Mouse (Mus musculus) thymus, postnatal 10 days (tissue): Measurements from ENCODE around the gene Kcnt2.

Source experiments
- DNase-seq, 2 experiments: peaks; one replicate each; pipeline ENCODE4 v3.0.0; 2021; ENCODE audit warnings: low spot score in 2 of 2

Gene Kcnt2

DNA sequence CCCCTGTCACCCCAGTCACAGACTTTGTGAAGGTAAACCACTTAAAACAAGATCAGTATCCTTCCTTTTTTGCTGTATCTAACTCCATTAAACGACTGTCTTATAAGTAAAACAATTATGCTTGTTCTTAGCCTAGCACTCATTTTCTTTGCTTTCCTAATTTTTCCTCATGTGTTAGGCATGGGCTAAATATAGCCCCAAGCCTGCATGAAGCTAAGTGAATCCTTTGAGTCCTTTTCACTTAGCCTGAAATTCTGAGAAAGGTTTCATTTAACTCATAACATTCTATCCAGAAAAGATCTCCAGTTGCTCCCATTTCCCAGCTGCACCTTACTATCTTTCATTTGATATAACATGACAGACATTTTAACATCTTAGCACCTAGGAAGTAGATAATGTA lies 127.6 kb downstream of the Kcnt2 start:
- no peak for DNase-seq

DNA sequence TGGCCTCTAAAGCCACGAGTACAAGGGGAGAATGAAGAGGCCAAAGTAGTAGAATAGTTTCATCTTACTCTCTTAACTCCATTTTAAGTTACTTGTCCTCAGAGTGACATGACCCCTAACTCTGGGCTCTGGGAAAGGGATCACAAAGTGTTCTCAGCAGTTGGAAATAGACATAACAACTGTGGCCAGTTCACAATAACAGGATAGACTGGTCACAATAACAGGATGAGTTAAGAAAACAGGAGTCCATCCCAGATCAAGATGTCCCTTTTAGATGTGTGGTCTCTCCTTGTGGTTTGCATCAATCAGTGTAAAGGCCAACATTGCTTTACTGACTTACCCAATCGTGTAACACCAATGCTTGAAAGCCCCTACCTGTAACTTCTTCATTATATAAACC lies 132.8 kb downstream of the Kcnt2 start:
- DNase-seq = no peak

DNA sequence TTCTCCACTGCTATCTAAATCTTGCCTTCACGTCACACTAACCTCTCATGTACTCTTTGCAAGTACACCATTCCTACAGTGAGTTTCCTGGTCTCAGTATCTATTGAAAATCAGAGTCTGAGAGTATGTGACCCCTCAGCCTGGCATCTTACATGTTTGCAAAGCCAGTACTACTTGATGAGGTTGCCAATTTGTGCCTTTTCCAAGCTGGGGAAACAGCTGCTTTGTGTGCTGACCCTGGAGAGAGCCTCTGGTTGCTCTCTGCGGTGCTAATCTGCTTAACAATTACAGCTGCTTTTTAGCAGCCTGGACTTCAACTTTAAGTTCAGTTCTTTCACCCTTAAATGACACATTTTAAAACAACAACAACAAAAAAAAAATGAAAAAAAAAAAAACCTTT lies 133.6 kb downstream of the Kcnt2 start:
- no peak for DNase-seq

DNA sequence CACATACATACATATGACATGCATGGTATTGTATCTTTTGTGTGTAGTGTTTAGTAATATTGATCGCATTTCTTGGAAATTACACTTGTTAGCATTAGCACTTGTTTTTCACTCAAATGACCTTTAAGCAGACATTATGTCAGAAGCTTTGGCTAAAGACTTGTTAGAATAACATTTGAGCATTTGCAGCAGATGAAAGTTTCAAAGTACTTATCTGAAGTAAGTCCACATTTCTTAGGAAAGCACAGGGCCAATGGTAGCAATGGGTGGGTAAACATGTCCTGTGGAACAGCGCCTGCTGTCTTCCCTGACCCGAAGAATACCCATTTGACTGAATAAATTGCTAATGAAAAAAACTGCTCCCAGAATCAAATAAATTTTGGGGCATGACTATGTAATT lies 135.1 kb downstream of the Kcnt2 start:
- no peak for DNase-seq

DNA sequence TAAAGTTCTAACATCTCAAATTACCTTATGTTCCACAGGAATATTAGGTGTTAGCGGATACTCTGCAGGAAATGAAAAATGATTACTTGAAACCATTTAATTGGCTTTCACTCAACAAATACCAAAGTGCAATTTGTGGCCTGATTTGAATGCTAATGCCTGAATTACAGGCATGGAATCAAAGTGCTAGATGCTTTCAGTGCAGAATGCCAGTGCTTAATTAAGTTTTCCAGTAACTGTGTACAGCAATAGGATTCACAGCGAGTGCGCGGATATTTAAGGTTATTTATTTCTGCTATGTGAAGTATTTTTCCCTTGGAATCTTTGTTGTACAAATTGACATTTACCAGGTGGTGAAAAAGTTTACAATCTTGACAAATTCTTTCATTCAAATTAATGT lies 144.3 kb downstream of the Kcnt2 start:
- DNase-seq = no peak

DNA sequence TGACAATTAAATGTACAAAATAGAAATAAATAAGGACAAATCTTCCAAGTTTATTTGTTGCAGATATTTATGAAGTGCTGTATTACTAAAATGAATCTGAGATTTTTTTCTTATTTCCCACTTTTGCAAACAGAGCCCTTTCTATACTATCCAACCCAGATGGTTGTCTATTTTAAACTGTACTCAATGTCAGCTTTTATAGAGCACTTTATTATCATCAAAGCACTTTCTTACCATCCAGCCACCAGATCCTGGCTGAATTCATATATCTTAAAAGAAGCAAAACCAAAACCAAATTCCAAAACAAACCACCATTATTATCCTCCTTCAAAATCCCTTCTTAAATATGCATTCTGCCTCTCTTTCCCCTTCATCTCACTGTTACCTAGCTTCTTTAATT lies 151.8 kb downstream of the Kcnt2 start:
- DNase-seq = no peak

DNA sequence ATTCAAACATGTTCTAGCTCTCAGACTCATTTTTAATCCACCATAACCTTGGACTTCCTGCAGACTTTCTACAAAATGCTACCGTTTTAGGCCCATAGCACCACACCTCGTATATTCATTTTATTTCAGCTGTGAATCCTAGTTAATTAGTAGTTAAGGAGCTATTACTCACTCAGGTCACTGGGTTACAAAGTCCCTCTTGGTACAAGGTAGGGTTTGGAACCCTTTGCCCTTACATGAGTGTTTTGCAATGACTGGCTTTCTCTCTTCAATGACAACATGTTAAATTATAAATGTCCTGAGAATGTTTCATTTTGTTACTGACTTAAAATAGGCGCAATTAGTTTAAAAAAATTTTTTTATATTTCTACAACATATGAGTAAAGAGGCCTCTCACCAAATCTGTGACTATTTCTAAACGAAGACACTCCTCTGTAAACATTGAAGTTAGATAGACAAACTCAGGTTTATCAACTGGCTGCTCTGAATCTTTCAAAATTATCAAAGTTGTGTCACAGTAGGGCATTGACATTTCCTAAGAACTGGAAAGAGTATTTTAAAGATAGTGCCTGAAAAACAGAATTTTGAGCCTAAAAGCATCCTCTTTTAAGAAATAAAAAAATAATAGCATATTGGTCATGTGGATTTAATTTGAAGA lies 160.8 kb downstream of the Kcnt2 start:
- no peak for DNase-seq

DNA sequence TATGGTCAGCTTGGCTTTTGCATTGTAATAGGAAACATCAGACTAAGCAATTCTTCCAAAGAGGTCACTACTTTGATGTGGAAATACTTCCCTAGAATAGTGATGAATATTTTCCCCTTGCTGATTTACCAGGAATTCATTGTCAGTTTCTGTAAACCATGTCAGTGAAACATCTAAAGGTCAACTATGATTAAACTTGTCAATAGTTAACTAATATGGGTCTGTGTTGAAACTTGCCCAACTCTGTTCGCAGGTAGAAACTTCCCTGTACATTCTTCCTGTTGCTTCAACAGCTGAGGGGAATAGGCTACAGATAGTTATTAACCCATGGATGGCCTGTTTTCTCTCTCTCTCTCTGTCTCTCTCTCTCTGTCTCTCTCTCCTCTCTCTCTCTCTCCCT lies 169.8 kb downstream of the Kcnt2 start:
- DNase-seq = no peak

DNA sequence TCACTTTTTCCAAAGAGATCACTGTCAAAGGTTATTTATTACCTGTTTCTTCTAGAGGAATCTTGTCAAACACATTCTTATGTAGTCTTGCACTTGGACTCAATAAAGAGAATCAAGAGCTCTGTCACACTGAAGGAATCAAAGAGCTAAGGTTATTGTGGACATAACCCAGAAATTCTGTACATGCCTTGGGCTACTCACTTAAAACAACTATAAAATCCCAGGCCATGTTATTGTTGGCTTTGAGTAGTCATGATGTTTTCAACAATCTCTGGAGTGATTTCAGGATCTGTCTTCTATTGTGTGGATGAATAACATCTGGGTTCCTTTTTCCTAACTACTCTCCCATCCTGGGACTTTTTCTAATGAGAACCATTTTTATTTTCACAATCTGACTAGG lies 177.0 kb downstream of the Kcnt2 start:
- no peak for DNase-seq

DNA sequence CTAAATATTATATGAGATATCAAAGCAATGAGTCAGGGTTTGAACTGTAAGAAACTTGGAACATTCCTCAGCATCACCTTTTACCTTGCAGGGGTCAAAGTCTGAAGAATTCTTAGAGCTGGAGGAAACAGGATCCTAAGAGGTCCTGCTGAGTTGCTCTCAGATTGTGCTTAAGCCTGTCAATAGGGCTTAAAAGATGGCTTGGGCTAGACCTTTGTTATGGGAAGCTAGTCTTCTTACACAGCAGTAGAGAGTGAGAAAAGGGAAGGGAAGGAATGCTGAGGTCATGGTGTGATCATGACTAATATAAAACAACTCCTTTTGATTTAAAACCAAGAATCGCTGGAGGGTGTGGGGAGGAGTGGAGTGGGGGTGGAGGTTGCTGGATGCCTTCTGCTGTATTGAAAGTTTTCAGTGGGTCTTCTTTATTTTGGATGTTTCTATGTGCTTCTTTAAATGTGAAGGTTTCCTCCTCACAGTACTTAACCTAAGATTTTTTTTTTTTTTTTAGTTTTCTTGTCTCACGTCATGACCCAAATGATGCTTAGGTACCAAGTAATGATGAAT lies 183.4 kb downstream of the Kcnt2 start:
- DNase-seq = no peak

DNA sequence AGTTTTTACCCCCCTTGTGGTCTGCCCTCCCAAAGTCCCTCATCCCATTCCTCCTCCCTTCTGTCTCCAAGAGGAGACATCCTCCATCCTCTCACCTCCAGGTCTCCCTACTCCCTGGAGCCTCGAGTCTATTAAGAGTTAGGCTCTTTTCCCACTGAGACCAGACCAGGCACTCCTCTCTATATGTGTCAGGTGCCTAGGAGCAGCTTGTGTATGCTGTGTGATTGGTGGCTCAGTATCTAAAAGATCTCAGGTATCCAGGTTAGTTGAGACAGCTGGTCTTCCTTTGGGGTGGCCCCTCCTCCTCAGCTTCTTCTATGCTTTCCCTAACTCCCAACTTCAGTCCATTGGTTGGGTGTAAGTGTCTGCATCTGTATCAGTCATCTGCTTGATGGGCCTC lies 186.1 kb downstream of the Kcnt2 start:
- DNase-seq = no peak

DNA sequence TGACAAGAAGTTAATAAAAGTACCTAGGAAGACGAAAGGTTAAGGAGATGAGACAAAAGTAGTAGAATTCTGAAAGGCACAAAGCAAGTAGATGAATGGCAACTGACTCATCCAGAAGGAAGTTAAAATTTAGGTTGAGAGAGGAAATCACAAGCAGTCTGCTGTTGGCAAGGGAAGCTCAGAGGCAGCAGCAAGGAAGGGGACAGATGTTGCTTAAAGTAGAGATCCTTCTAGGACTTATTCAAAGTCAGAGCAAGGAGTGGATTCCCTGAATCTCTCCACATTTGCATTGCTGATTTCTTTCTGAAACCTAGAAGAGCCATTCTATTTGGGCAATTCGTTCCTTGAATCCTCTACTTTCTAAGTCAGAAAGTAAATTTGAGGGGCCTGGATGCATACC lies 188.8 kb downstream of the Kcnt2 start:
- no peak for DNase-seq

DNA sequence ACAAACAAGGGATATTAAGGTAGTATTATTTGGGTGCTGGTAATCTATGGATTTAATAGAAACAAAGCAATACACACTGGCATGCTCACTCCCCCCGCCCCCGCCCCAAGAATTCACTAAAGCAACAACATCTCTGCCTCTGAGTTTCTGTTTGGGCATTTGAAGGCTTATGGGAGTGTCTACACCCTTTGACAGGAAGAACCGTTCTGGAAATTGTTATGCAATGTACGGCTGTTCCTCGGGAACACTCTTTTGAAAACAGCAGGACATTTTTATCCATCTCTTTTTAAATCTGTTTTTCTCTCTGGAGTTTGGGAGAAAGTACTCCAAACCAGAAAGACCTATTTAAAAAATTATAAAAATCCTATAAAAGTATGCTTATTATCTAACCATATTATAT lies 192.2 kb downstream of the Kcnt2 start:
- no peak for DNase-seq

DNA sequence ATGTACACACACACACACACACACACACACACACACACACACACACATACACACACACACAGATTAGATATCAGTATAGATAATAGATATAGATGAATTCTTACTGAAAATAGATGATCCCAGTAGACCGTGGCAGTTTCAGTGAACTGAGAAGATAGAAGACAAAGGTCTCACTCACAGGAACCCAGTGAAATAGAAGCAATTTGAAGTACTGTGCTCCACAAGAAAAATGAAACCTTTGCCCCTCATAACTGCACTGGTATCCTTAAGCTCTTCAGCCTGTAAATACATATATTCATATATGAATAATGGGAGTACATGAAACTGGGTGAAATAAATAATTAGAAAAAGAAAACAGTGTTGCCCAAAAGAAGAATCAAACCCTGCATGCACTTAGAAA lies 197.9 kb downstream of the Kcnt2 start:
- no peak for DNase-seq

DNA sequence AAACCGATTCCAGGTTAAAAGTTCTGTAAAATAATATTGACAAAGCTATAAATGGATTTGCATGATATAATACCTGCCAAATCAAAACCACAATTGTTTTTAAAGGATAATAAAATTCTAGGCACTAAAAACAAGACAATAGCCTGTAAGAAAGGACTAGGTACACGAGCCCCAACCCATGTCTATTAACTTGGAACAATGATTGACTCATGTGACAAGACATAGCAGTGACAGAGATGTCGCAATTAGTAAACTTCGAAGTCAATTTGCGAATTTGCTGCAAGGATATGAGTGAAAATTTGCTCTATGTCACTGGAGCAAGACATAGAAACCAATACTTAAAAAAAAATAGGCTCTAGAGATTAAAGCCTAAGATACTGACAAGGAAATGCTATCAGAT lies 198.4 kb downstream of the Kcnt2 start:
- DNase-seq = no peak

DNA sequence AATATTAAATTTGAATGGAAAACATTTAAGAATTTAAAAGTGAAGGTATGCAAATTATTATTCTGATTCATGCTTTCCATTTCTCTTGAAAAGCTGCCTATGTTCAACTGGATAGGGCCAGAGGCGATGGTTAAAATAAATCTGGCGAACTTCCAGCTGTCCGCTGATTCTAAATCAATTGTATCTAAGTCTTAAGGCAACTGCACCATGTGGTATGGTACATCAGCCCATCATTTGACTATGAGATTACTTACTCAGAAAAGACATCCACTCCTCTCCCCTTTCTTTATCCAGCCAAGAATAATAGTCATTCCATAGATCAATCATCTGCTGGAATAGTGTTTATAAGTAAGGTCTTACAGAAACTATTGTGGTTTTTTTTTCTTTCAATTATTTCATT lies 205.5 kb downstream of the Kcnt2 start:
- DNase-seq = no peak

DNA sequence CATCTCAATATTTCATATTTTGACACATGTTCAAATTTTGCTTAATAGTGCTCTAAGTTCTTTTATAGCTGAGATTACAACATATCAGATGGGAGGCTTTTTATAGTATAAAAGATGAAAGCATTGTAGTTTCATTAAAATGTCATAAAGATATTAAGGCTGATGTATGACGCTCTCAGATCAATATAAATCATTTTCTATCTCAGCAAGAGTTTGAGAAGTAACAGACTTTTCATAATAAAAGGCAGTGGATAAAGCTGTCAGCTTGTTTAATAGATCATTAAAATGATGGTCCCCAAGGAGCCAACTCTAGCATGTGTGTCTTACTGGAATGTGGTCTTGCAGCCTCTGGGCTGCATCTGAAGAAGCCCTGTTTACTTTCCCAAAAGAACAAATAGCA lies 206.0 kb downstream of the Kcnt2 start:
- no peak for DNase-seq

DNA sequence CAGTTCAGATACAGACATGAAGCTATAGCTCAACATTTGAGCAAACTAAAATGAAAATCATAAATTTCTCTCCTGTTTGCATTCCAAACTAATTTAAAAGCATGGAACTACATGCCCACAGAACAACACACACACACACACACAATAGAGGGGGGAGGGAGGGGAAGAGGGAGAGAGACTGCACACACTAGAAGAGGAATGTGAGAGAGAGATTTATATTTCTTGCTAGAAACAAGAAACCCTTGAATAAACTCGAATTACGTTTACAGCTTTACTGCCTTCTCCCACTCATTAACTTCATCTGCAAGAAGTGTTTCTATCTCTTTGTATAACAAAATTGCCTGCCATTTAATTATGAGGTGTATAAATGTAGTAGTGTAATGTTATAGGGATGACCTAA lies 209.9 kb downstream of the Kcnt2 start:
- DNase-seq = no peak

DNA sequence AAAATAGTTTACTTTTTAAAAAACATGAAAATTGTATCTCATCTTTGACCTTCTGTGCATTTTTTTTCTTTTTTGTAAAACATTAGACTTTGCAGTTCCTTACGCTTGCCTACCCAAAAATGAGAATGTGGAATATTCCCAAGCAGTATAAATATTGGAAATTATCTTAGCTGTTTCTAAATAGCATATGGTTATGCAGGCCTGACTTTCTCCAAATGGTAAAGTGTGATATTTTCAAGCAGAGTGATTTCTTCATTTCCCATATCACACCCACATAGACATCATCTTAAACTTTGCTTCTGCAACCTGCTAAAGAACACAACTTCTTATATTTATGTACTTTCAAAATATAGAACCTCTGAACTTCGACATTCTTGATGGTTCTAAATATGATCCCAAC lies 210.9 kb downstream of the Kcnt2 start:
- no peak for DNase-seq

DNA sequence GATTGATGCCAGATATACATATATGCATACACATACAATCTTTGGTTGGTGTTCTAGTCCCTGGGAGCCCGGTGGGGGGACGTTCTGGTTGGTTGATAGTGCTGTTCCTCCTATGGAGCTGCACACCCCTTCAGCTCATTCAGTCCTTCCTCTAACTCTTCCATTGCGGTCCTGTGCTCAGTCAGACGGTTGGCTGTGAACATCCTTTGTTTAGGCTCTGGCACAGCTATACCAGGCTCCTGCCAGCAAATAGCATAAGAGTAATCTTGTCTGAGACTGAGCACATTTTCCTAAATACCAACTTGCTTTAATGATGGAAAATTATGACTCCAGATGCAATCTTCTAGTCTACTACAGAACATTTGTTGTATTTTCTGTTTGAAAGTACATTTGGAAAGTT lies 222.4 kb downstream of the Kcnt2 start:
- DNase-seq = no peak

DNA sequence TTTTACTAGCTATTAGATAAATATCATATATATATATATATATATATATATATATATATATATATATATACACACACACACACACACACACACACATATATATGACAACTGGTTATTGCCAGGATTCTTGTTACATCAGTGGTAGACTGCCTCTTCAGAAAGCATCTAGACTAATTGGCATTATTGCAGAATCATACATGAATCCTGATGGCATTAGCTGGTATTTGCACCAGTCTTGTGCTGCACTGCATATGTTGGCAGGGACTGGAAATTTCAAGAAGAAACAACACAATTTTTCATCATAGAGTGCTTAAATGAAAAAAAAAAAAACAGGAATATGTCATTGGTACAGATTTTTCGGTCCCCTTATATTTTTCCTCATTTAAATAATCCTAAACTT lies 223.6 kb downstream of the Kcnt2 start:
- no peak for DNase-seq

DNA sequence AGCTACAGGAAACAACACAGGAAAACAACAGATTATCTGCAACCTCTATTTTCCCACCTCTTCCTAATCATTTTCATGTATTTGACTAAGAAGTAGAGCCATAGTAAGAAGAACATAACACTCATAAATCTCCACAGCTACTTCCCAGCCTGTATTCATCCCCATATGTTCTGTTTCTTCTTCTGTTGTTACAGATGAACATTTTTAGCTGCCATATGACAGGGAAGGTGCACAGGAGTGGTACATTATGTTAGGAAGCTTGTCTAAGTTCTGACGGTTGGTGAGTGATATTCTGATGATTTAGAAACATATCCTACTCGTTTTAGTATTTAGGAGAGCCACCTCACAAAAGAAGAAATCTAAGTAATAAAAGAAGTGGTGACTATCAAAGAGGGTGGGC lies 231.0 kb downstream of the Kcnt2 start:
- no peak for DNase-seq

DNA sequence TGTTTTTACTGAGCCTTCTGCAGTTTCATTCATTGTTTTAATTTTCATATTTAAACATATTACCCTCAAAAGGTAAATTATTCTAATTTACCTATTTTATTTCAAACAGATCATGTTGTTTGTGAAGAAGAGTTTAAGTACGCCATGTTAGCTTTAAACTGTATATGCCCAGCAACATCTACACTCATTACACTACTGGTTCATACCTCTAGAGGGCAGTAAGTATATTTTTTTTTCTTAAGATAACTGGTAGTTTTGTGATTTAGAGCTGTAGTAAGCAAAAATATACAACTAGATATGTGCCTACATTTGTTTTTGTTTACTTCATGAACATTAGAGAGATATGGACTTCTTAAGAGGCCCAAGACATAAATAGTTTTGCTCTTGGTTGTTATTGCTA lies 238.1 kb downstream of the Kcnt2 start:
- no peak for DNase-seq

DNA sequence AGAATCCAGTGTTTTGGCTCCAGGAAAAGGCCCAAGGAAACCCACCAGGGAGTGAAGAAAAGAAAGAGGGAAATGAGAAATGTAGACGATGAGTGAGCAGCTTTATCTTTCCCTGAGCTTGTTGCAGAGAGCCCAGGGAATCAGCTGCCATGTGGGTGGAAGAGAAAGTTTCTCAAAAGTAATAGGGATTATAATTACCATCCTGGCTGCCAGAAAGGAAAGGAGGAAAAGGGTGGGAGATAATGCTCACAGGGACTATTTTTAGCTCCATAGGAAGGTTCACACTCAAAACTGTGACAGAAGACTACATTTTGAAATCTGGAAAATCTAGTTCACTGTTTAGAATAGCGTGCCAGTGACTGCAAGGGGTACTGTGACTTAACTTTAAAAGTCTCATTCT lies 243.9 kb downstream of the Kcnt2 start:
- no peak for DNase-seq
